Mouse (Mus musculus) erythroblast, embryonic 14.5 days (primary cell): ENCODE measurements around the gene Ap5z1. TPM values are rescaled to one million over a fixed set of nuclear protein-coding genes. Genes with fewer than 3 reads are reported as not detected.

Experiments
- H3K27me3 ChIP-seq: 2 replicates; pipeline ENCODE4 v1.6.1; 2012; ENCODE audit warnings: inconsistent platforms; ENCODE audit not compliant: control insufficient read depth
- H3K36me3 ChIP-seq: 2 replicates; pipeline ENCODE4 v1.6.1; 2012; ENCODE audit warnings: mild to moderate bottlenecking, inconsistent platforms; ENCODE audit not compliant: control insufficient read depth
- H3K4me1 ChIP-seq: 2 replicates; pipeline ENCODE4 v1.6.1; 2012; ENCODE audit warnings: inconsistent platforms; ENCODE audit not compliant: control insufficient read depth
- H3K4me3 ChIP-seq: replicated peaks from 2 replicates; pipeline ENCODE3; 2012; ENCODE audit warnings: moderate library complexity, mild to moderate bottlenecking, inconsistent platforms
- H3K9me3 ChIP-seq: 2 replicates; pipeline ENCODE4 v1.6.1; 2012; ENCODE audit warnings: low read length, inconsistent platforms, mixed read lengths; ENCODE audit not compliant: control insufficient read depth
- GATA1 ChIP-seq: IDR thresholded peaks from 2 replicates; pipeline ENCODE4 v1.6.1; 2012; ENCODE audit warnings: low read length, inconsistent platforms, mixed read lengths
- TAL1 ChIP-seq: IDR thresholded peaks from 3 replicates; pipeline ENCODE4 v1.6.1; 2012; ENCODE audit warnings: low read length, inconsistent platforms, mixed read lengths
- polyA plus RNA-seq: library from polyadenylated mRNA; stranded (reverse); fragments of >175 nt; gene quantifications from 2 replicates; pipeline ENCODE4 v1.2.3, GENCODE M21; 2012

Gene Ap5z1
- polyA plus RNA-seq, 1 experiment, result 1.7 TPM

GRCm38 (mm10) chr5:142423141-142423540 is 40.6 kb upstream of the Ap5z1 start:
- peaks cover 33% of the 10 kb centered on the region for H3K36me3 ChIP-seq
- H3K9me3 ChIP-seq, result no peaks in the 10 kb centered on the region
- peaks cover 14% of the 10 kb centered on the region for H3K4me1 ChIP-seq
- H3K27me3 ChIP-seq, result no peaks in the 10 kb centered on the region
- TF ChIP-seq GATA1 (no peak), TAL1 (no peak)
- no peak overlapping the region for H3K4me3 ChIP-seq

GRCm38 (mm10) chr5:142423701-142424100 is 40.0 kb upstream of the Ap5z1 start:
- Histone ChIP-seq H3K4me1 (peaks cover 14% of the 10 kb centered on the region), H3K36me3 (peaks cover 27% of the 10 kb centered on the region), H3K27me3 (no peaks in the 10 kb centered on the region), H3K9me3 (no peaks in the 10 kb centered on the region), H3K4me3 (no peak overlapping the region)
- TF ChIP-seq GATA1 (no peak), TAL1 (no peak)

GRCm38 (mm10) chr5:142424627-142425349 is 39.0 kb upstream of the Ap5z1 start:
- no peak for TF ChIP-seq TAL1
- no peak for TF ChIP-seq GATA1
- no peaks in the 10 kb centered on the region for H3K27me3 ChIP-seq
- peaks cover 20% of the 10 kb centered on the region for H3K36me3 ChIP-seq
- no peak overlapping the region for H3K4me3 ChIP-seq
- no peaks in the 10 kb centered on the region for H3K9me3 ChIP-seq
- H3K4me1 ChIP-seq, result peaks cover 14% of the 10 kb centered on the region

- H3K27me3 ChIP-seq, result no peaks in the 10 kb centered on the region
- peaks cover 14% of the 10 kb centered on the region for H3K4me1 ChIP-seq
- H3K9me3 ChIP-seq, result no peaks in the 10 kb centered on the region
- peaks cover 9% of the 10 kb centered on the region for H3K36me3 ChIP-seq
- TF ChIP-seq TAL1 (no peak), GATA1 (no peak)
- H3K4me3 ChIP-seq, result no peak overlapping the region
These were observed 37.3 kb upstream of the Ap5z1 start for GRCm38 (mm10) chr5:142426476-142426875.

- H3K9me3 ChIP-seq, result no peaks in the 10 kb centered on the region
- no peaks in the 10 kb centered on the region for H3K27me3 ChIP-seq
- H3K36me3 ChIP-seq, result peaks cover 4% of the 10 kb centered on the region
- no peak overlapping the region for H3K4me3 ChIP-seq
- peaks cover 20% of the 10 kb centered on the region for H3K4me1 ChIP-seq
- no peak for TF ChIP-seq GATA1
- TF ChIP-seq TAL1, result no peak
These were observed 35.9 kb upstream of the Ap5z1 start for GRCm38 (mm10) chr5:142427876-142428275.

- peaks cover 20% of the 10 kb centered on the region for H3K4me1 ChIP-seq
These were observed 35.1 kb upstream of the Ap5z1 start for GRCm38 (mm10) chr5:142428691-142429090.

GRCm38 (mm10) chr5:142431029-142431428 is 32.7 kb upstream of the Ap5z1 start:
- no peaks in the 10 kb centered on the region for H3K9me3 ChIP-seq
- H3K36me3 ChIP-seq, result peaks cover 18% of the 10 kb centered on the region
- H3K27me3 ChIP-seq, result no peaks in the 10 kb centered on the region
- no peak overlapping the region for H3K4me3 ChIP-seq
- H3K4me1 ChIP-seq, result peaks cover 6% of the 10 kb centered on the region
- no peak for TF ChIP-seq TAL1
- no peak for TF ChIP-seq GATA1

More at GRCm38 (mm10) chr5:142428691-142429090, 35.1 kb upstream of the Ap5z1 start:
- H3K9me3 ChIP-seq, result no peaks in the 10 kb centered on the region
- H3K36me3 ChIP-seq, result peaks cover 5% of the 10 kb centered on the region
- H3K4me3 ChIP-seq, result no peak overlapping the region
- TF ChIP-seq GATA1 (no peak), TAL1 (no peak)
- no peaks in the 10 kb centered on the region for H3K27me3 ChIP-seq

- Histone ChIP-seq H3K9me3 (no peaks in the 10 kb centered on the region), H3K27me3 (no peaks in the 10 kb centered on the region), H3K4me3 (no peak overlapping the region), H3K36me3 (peaks cover 24% of the 10 kb centered on the region), H3K4me1 (peaks cover 6% of the 10 kb centered on the region)
- no peak for TF ChIP-seq GATA1
- no peak for TF ChIP-seq TAL1
These were observed 31.8 kb upstream of the Ap5z1 start for GRCm38 (mm10) chr5:142431811-142432434.

GRCm38 (mm10) chr5:142432695-142433094 is 31.0 kb upstream of the Ap5z1 start:
- Histone ChIP-seq H3K9me3 (no peaks in the 10 kb centered on the region), H3K27me3 (no peaks in the 10 kb centered on the region)

More at GRCm38 (mm10) chr5:142432695-142433094, 31.0 kb upstream of the Ap5z1 start:
- no peak overlapping the region for H3K4me3 ChIP-seq
- TF ChIP-seq TAL1, result no peak
- no peak for TF ChIP-seq GATA1
- H3K36me3 ChIP-seq, result peaks cover 26% of the 10 kb centered on the region
- H3K4me1 ChIP-seq, result peaks cover 7% of the 10 kb centered on the region
